Mouse (Mus musculus) bone marrow macrophage, adult 2 months (primary cell): Measurements from ENCODE around the gene Mapk8ip3. TPM values are rescaled to one million over a fixed set of nuclear protein-coding genes. Genes with fewer than 3 reads are reported as not detected.

ENCODE experiments used
- H3K27ac ChIP-seq: 2 replicates; pipeline ENCODE4 v1.5.1; 2012; ENCODE audit warnings: low read depth, low read length; ENCODE audit not compliant: insufficient read depth
- H3K4me1 ChIP-seq: 2 replicates; pipeline ENCODE4 v1.6.1; 2012; ENCODE audit warnings: low read length; ENCODE audit not compliant: control insufficient read depth, insufficient read depth
- H3K4me3 ChIP-seq: 2 replicates; pipeline ENCODE4 v1.5.1; 2012; ENCODE audit warnings: mild to moderate bottlenecking, low read length, moderate library complexity; ENCODE audit not compliant: insufficient read depth
- CTCF ChIP-seq: IDR thresholded peaks from 2 replicates; pipeline ENCODE4 v1.5.1; 2012; ENCODE audit warnings: low read depth, mild to moderate bottlenecking, low read length, moderate library complexity
- POLR2A ChIP-seq: IDR thresholded peaks from 2 replicates; pipeline ENCODE4 v1.6.1; 2012; ENCODE audit warnings: mild to moderate bottlenecking, low read depth, low read length, borderline replicate concordance
- polyA plus RNA-seq: library from polyadenylated mRNA; stranded (reverse); fragments of >200 nt; gene quantifications from 2 replicates; pipeline ENCODE4 v1.2.4, GENCODE M21; 2012; ENCODE audit not compliant: missing spikeins, insufficient read depth, insufficient read length

Gene Mapk8ip3
- polyA plus RNA-seq, 1 experiment: 56.7 TPM

- Histone ChIP-seq H3K4me3 (no peak overlapping the region), H3K4me1 (0 out of 2 replicates have a peak, but pooled peaks cover 4% of the 10 kb centered on the region), H3K27ac (no peak overlapping the region)
- TF ChIP-seq POLR2A (no peak), CTCF (no peak)
Measured at GRCm38 (mm10) chr17:24874405-24874745, 62.4 kb downstream of the Mapk8ip3 start.

DNA sequence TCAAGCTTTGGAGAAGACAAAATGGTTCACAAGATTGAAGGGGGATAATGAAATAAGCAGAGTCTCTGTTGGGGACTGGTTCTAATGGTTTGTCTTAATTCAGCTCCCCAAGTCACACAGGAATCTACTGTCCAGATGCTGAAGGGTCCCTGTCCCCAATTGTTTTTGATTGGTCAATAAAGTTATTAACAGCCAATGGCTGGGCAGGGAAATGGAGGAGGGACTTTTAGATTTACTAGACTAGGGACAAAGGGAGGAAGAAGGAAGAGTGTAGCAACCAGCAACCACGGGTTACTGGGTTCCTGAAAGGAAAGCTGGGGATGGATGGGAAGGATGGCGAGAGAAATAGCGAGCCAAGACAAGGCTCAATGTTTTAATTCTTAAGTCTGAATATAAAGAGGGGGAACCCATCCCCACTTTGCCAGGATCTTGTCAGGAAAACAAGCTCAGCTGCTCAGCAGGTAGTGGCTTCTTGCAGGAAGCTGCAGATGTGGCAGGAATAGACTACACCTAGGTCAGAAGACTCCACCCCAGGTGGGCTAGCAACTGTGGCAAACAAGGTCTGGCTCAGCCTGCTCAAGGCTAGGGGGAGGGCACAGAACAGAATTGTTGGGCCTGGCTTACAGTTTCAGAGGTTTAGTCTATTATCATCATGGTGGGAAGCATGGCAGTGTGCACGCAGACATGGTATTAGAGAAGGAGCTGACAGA is 62.9 kb downstream of the Mapk8ip3 start:
- Histone ChIP-seq H3K27ac (no peak overlapping the region), H3K4me1 (0 out of 2 replicates have a peak, but pooled peaks cover 4% of the 10 kb centered on the region), H3K4me3 (no peak overlapping the region)
- TF ChIP-seq CTCF: no peak
- no peak for TF ChIP-seq POLR2A

GRCm38 (mm10) chr17:24867914-24868313 is 68.9 kb downstream of the Mapk8ip3 start:
- Histone ChIP-seq H3K4me3 (no peak overlapping the region), H3K27ac (no peak overlapping the region), H3K4me1 (no peaks in the 10 kb centered on the region)
- TF ChIP-seq CTCF (no peak), POLR2A (no peak)

- no peaks in the 10 kb centered on the region for H3K4me1 ChIP-seq
- TF ChIP-seq CTCF: no peak
- no peak for TF ChIP-seq POLR2A
- no peak within 1 kb of the TSS for H3K4me3 ChIP-seq
- no peak within 1 kb of the TSS for H3K27ac ChIP-seq
Measured at GRCm38 (mm10) chr17:24865776-24866175, 71.0 kb downstream of the Mapk8ip3 start, which contains the start of gene Igfals. Igfals (plus strand) TSS chr17:24865997.

GRCm38 (mm10) chr17:24861785-24862184 is 75.0 kb downstream of the Mapk8ip3 start:
- Histone ChIP-seq H3K27ac (no peak overlapping the region), H3K4me3 (no peak overlapping the region), H3K4me1 (no peaks in the 10 kb centered on the region)
- TF ChIP-seq CTCF (no peak), POLR2A (no peak)

- Histone ChIP-seq H3K27ac (no peak overlapping the region), H3K4me1 (peaks cover 7% of the 10 kb centered on the region), H3K4me3 (no peak overlapping the region)
- TF ChIP-seq POLR2A: no peak
- no peak for TF ChIP-seq CTCF
Measured at GRCm38 (mm10) chr17:24860076-24860475, 76.7 kb downstream of the Mapk8ip3 start.

- H3K27ac ChIP-seq: no peak overlapping the region
- H3K4me1 ChIP-seq: peaks cover 7% of the 10 kb centered on the region
- no peak overlapping the region for H3K4me3 ChIP-seq
- TF ChIP-seq CTCF: no peak
- TF ChIP-seq POLR2A: no peak
Measured at GRCm38 (mm10) chr17:24858967-24859366, 77.8 kb downstream of the Mapk8ip3 start.

DNA sequence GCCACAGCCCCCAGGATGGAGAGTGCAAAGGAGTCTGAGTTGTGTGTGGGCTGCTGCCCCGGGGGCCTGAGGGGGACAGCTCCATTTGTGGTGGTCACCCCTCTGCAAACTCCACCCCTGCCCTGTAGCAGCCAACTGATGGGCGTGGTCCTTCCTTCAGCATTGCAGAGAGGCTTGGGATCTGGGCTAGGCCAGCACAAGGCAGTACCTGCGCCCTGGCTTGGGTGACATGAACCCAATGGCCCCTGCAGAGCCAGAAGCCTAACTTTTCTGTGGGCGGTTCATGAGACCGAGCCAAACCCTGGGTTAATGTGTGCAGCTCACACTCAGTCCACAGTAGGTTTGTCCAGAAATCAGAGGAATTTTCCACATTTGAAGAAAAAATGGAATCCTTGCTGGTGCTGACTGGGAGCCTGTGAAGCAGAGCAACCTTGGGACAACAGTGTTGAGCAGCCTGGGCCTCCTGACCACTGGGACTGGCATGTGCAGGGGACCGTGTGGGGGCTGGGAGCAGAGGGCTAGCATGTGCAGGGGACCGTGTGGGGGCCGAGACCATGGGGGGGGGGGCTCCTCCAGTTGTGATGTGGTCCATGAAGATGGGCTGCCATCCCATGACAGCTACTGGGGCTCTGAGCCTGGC is 78.8 kb downstream of the Mapk8ip3 start:
- no peak for TF ChIP-seq CTCF
- no peak for TF ChIP-seq POLR2A
- H3K27ac ChIP-seq: no peak overlapping the region
- peaks cover 7% of the 10 kb centered on the region for H3K4me1 ChIP-seq
- no peak overlapping the region for H3K4me3 ChIP-seq

DNA sequence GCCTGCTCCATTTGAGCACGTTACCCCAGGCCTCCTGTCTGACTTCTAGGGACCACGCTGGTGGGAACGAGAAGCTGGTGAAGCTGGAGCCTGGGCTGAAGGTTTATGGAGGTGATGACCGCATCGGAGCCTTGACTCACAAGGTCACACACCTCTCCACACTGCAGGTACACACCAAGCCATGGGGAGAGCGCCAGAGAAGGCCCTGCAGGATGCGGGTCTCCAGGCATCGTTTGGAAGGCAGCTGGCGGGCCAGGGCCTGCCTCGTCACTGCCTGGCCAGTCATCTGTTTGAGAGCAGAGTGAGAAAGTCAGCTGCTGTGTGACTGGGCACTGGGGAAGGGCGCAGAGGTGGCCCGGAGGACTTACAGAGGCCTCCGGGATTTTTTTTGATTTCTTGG is 80.2 kb downstream of the Mapk8ip3 start:
- Histone ChIP-seq H3K27ac (no peak overlapping the region), H3K4me1 (peaks cover 11% of the 10 kb centered on the region), H3K4me3 (no peak overlapping the region)
- no peak for TF ChIP-seq POLR2A
- TF ChIP-seq CTCF: no peak

DNA sequence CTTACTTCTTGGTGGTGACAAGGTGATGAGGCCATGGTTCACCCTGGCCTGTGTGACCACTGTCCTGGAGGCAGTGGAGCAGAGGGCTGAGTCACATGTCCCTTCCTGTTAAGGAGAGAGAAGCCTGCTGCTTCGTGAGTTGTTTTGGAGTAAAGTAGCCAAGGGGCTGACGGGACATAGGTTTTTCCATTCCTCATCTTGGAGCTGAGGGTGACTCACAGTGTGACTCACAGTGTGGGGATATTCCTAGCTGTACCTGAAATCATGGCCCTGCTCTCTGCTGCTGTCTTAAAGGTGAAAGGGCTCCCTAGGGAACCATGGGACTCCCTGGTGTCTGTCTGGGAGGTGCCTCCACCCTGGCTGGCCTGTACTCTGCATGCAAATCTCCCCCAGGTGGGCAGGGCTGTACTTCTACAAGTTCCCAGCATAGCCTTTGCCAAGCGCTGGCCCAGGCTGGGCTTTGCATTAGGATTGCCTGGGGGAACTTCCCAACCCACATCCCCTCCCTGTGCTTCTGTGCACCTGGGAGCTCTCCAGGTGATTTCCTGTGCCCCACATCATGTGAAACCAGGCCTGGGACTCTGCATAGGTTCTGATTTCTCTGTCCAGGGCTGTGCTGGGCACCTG is 80.8 kb downstream of the Mapk8ip3 start:
- TF ChIP-seq CTCF (no peak), POLR2A (no peak)
- Histone ChIP-seq H3K27ac (no peak overlapping the region), H3K4me1 (peaks cover 12% of the 10 kb centered on the region)

More for the DNA sequence above, 80.8 kb downstream of the Mapk8ip3 start:
- no peak overlapping the region for H3K4me3 ChIP-seq
